Mouse (Mus musculus) intestine, postnatal 0 days (tissue): ENCODE results near the gene Prkca. TPM values are rescaled to one million over a fixed set of nuclear protein-coding genes. Genes with fewer than 3 reads are reported as not detected.

ENCODE experiments used
- ATAC-seq: fragments of 200-750 bp; cut with Nextera tagmentation; 2 replicates; pipeline ENCODE4 v1.8.0; 2017; ENCODE audit warnings: mild to moderate bottlenecking, moderate TSS enrichment, moderate library complexity
- H3K27ac ChIP-seq: fragments of 300-500 bp; sonication (generic); 2 replicates; pipeline ENCODE4 v1.5.1; 2014; ENCODE audit warnings: mild to moderate bottlenecking, low read depth, low read length, moderate library complexity
- H3K27me3 ChIP-seq: fragments of 300-500 bp; sonication (generic); replicated peaks from 2 replicates; pipeline ENCODE4 v1.6.1; 2014; ENCODE audit warnings: low read length, mixed read lengths; ENCODE audit not compliant: control insufficient read depth, insufficient read depth
- H3K36me3 ChIP-seq: fragments of 300-500 bp; sonication (generic); 2 replicates; pipeline ENCODE4 v1.6.1; 2014; ENCODE audit warnings: mild to moderate bottlenecking, moderate library complexity; ENCODE audit not compliant: control insufficient read depth, insufficient read depth
- H3K4me1 ChIP-seq: fragments of 300-500 bp; sonication (generic); replicated peaks from 2 replicates; pipeline ENCODE4 v1.6.1; 2014; ENCODE audit warnings: antibody characterized with exemption, low read length, mixed read lengths; ENCODE audit not compliant: control insufficient read depth, insufficient read depth
- H3K4me2 ChIP-seq: fragments of 300-500 bp; sonication (generic); replicated peaks from 2 replicates; pipeline ENCODE4 v1.6.1; 2014; ENCODE audit warnings: low read depth, mild to moderate bottlenecking, moderate library complexity
- H3K4me3 ChIP-seq: fragments of 300-500 bp; sonication (generic); 2 replicates; pipeline ENCODE4 v1.5.1; 2014; ENCODE audit warnings: low read depth, low read length
- H3K9ac ChIP-seq: fragments of 300-500 bp; sonication (generic); 2 replicates; pipeline ENCODE4 v1.6.1; 2014; ENCODE audit warnings: mild to moderate bottlenecking, low read depth, low read length
- H3K9me3 ChIP-seq: fragments of 300-500 bp; sonication (generic); 2 replicates; pipeline ENCODE4 v1.6.1; 2016; ENCODE audit warnings: mixed run types; ENCODE audit not compliant: control insufficient read depth
- CTCF ChIP-seq: sonication (generic); IDR thresholded peaks from 2 replicates; pipeline ENCODE4 v1.5.1; 2016; ENCODE audit warnings: low read depth, mild to moderate bottlenecking, control low read depth, antibody characterized with exemption, moderate library complexity
- WGBS: fragments of 180-500 bp; shearing (Covaris S2); extraction: QIAGEN DNeasy Blood & Tissue Kit; methylation state at CpG from one replicate; pipeline ENCODE4 v1.1.7; 2014; 5-methylcytosine and 5-hydroxymethylcytosine counted together
- polyA plus RNA-seq: library from polyadenylated mRNA; unstranded; fragments of >200 nt; fragmentation: Nextera tagmentation; extraction: Ambion mirVana; gene quantifications from 2 replicates; pipeline ENCODE4 v1.2.1, GENCODE M21; 2015

The Prkca gene
- polyA plus RNA-seq, 1 experiment from 2014 or later = 14.5 TPM

GRCm38 (mm10) chr11:107965449-107965848 is 378.3 kb downstream of the Prkca start:
- Histone ChIP-seq H3K36me3 (peaks cover 46% of the 10 kb centered on the region), H3K27me3 (no peaks in the 10 kb centered on the region), H3K4me1 (no peaks in the 10 kb centered on the region), H3K9ac (no peak overlapping the region), H3K4me2 (no peak overlapping the region), H3K4me3 (no peak overlapping the region), H3K9me3 (no peaks in the 10 kb centered on the region), H3K27ac (no peak overlapping the region)
- TF ChIP-seq CTCF = no peak
- 90% methylated on average over 7 of the region's 7 CpGs for WGBS
- no peak for ATAC-seq

DNA sequence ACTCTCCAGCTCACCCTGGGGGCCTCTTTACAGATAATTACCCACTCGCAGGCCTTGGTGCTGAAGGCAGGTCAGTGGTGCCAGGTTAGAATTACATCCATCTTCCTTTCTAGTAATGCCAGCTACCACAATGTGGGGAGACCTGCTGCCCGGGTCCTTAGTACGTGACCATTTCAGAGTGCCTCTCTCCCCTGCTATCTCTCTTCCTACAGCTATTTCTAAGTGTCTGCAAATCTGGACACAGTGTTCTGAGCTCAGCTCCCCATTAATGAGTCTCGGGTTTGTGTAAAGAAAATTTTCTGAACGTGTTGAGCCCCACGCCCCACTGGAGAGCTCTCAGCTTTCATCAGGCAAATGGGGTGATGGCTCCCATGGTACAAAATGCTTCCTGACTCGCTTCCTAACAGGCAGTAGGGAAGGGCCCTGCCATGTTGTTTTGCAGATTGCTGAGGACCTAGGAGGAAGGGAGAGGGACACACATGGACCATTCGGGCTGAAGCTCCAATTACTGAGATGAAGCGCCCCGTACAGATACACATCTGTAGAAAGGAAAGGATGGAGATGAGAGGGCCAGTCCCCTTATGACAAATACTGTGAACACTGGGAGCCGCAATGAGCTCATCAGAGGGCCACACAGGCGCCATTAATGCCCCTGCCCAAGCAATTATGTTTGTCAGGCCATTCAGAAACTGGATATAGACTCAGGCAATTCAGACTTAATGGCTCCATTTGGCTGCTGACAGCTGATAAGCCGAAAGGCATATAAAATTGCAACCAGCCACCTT is 386.0 kb downstream of the Prkca start:
- Histone ChIP-seq H3K4me1 (no peaks in the 10 kb centered on the region), H3K9ac (no peak overlapping the region), H3K27ac (no peak overlapping the region), H3K4me3 (no peak overlapping the region), H3K36me3 (peaks cover 53% of the 10 kb centered on the region), H3K27me3 (no peaks in the 10 kb centered on the region), H3K9me3 (no peaks in the 10 kb centered on the region), H3K4me2 (no peak overlapping the region)
- ATAC-seq = no peak
- no peak for TF ChIP-seq CTCF
- 85% methylated on average over 13 of the region's 13 CpGs for WGBS

DNA sequence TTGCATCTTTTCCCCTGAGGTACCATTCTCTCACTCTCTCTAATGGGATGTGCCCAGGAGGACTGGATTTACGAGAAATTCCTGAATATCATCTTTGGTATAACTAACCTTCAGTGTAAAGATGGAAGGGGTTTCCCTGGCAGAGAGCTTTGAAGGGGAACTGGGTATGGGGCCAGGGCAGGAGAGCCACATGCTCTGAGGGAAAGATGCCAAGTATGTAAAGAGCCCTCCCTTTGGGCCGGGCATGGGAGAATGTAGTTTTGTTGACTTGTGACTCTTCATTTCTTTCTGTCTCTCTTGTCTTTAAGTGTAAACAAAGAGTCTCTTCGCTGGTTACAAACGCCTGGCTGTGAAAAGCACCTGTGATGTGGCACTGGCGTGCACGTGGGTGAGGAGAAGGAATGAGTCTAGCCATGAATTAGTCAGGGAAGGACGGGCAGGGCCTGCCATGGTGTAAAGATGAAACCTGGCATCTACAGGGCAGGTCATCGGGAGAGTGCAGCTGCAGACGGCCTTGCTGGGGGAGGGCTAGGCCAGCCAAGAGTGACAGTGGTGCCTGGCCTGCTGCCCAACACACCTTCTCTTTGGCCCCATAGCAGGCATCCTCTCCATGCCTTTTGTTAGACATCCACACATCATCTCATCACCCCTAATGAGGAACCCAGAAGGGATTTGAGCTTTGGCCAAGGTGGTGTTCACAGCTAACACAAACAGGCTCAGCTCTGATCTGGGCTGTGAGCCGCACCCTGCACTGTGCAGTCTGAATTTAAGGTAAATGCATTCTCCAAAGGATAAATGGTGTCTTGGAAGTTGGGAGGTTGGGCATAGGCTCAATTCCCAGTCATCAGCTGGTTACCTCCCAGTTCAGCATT is 388.3 kb downstream of the Prkca start:
- H3K9me3 ChIP-seq = no peaks in the 10 kb centered on the region
- no peak for TF ChIP-seq CTCF
- H3K36me3 ChIP-seq = peaks cover 60% of the 10 kb centered on the region
- no peak overlapping the region for H3K27ac ChIP-seq
- ATAC-seq = no peak
- 75% methylated on average over 10 of the region's 10 CpGs for WGBS
- H3K4me1 ChIP-seq = no peaks in the 10 kb centered on the region
- H3K27me3 ChIP-seq = no peaks in the 10 kb centered on the region
- no peak overlapping the region for H3K4me3 ChIP-seq
- no peak overlapping the region for H3K9ac ChIP-seq
- H3K4me2 ChIP-seq = no peak overlapping the region

- no peak for TF ChIP-seq CTCF
- Histone ChIP-seq H3K9me3 (no peaks in the 10 kb centered on the region), H3K4me1 (no peaks in the 10 kb centered on the region), H3K9ac (no peak overlapping the region), H3K36me3 (peaks cover 54% of the 10 kb centered on the region), H3K4me3 (no peak overlapping the region), H3K27ac (no peak overlapping the region), H3K4me2 (no peak overlapping the region), H3K27me3 (no peaks in the 10 kb centered on the region)
- WGBS = 93% methylated on average over 11 of the region's 11 CpGs
- no peak for ATAC-seq
Observed at GRCm38 (mm10) chr11:107951431-107951830, 392.3 kb downstream of the Prkca start.

DNA sequence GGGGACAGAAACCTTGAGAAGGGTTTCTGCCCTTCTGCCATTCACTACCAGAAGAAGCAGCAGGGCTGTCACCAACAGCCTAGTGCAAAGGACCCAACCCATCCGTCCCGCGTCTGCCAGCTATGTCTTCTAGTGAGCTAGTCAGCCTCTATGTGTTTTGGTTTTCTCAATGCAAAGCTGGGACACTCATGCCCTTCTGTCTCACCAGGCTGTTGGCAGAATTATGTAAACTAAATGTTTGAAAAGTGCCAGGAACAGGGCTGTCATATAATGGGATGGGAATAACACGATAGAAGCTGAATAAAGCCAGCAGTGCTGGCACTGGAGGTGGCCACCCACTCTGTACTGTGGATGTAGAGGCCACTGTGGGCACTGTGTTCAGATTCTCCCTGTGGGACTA is 393.1 kb downstream of the Prkca start:
- Histone ChIP-seq H3K9ac (no peak overlapping the region), H3K4me3 (no peak overlapping the region), H3K27ac (no peak overlapping the region), H3K4me1 (no peaks in the 10 kb centered on the region), H3K9me3 (no peaks in the 10 kb centered on the region), H3K4me2 (no peak overlapping the region), H3K27me3 (no peaks in the 10 kb centered on the region), H3K36me3 (peaks cover 62% of the 10 kb centered on the region)
- no peak for ATAC-seq
- 88% methylated on average over 4 of the region's 4 CpGs for WGBS
- no peak for TF ChIP-seq CTCF

DNA sequence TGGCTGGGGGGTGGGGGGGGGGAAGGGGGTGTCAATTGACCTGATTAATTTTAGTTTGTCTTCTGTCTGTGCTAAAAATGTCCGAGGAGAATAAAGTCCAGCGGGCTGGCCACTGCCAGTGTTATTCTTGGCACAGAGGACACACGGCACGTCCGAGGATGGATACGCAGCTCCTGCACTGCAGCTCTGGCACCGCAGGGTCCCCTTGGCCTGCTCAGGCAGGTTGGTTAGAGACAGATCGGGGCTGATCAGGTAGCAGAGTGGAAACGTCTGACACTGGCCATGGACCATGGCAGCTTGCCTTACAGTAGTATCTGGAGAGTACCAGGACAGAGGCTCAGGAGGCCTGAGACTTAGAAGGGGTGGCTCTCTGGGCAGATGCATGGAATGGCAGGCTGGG is 393.5 kb downstream of the Prkca start:
- no peak overlapping the region for H3K27ac ChIP-seq
- H3K4me3 ChIP-seq = no peak overlapping the region
- H3K9me3 ChIP-seq = no peaks in the 10 kb centered on the region
- H3K4me2 ChIP-seq = no peak overlapping the region
- no peak for TF ChIP-seq CTCF
- H3K27me3 ChIP-seq = no peaks in the 10 kb centered on the region
- no peak for ATAC-seq
- peaks cover 66% of the 10 kb centered on the region for H3K36me3 ChIP-seq
- H3K4me1 ChIP-seq = no peaks in the 10 kb centered on the region
- no peak overlapping the region for H3K9ac ChIP-seq
- WGBS = 85% methylated on average over 9 of the region's 9 CpGs
